12 mouse cellular contexts compared by ENCODE assay signal in genomic region chr7:46716897-46717296, GRCm38 (mm10). TPM values are rescaled to one million over a fixed set of nuclear protein-coding genes. Genes with fewer than 3 reads are reported as not detected.
DNase-seq lines count a peak whose midpoint lies in the region; ATAC-seq lines count a peak whose summit lies in the region.
"Had no signal": no experiment of that assay in that cellular context is flagged by ENCODE, and none has a peak within 500 bp of the region (broad histone marks: within the 10 kb centered on the region; RNA-seq: fewer than 3 reads in every experiment).

No protein-coding gene starts in this region.

- no peak overlapping the region for H3K4me2 ChIP-seq in hindbrain, embryonic 16.5 days (ENCODE audit: low read length)
- H3K4me2 ChIP-seq: embryonic facial prominence, embryonic 12.5 days; heart, embryonic 13.5 days had no signal

- H3K4me3 ChIP-seq in hindbrain, embryonic 16.5 days (ENCODE audit: low read length) = no peak overlapping the region
- H3K4me3 ChIP-seq: embryonic facial prominence, embryonic 12.5 days; heart, embryonic 13.5 days had no signal

- no peak overlapping the region for H3K9ac ChIP-seq in hindbrain, embryonic 16.5 days (ENCODE audit: low read depth, low read length)
- H3K9ac ChIP-seq: embryonic facial prominence, embryonic 12.5 days; heart, embryonic 13.5 days had no signal

- WGBS in hindbrain, embryonic 16.5 days = 55% methylated on average over 5 of the region's 5 CpGs

- H3K9me3 ChIP-seq in hindbrain, embryonic 16.5 days (ENCODE audit: control insufficient read depth, low read length) = no peaks in the 10 kb centered on the region
- H3K9me3 ChIP-seq: embryonic facial prominence, embryonic 12.5 days; heart, embryonic 13.5 days had no signal

- no peaks in the 10 kb centered on the region for H3K36me3 ChIP-seq in hindbrain, embryonic 16.5 days (ENCODE audit: control insufficient read depth, insufficient read depth, low read length)
- H3K36me3 ChIP-seq: embryonic facial prominence, embryonic 12.5 days; heart, embryonic 13.5 days had no signal

- peak; percentile 24 to 45 for DNase-seq in kidney, adult 8-10 months
- DNase-seq in kidney, adult 11 months = no peak
- peak; percentile 41 to 63 for DNase-seq in adrenal gland, postnatal 36 days
- DNase-seq in fibroblast of lung, adult 2 months (ENCODE audit: low read depth) = peak; percentile 46
- DNase-seq in lung, postnatal 4 days = peak; percentile 62 to 67
- no peak for DNase-seq in ovary, postnatal 36 days (ENCODE audit: low spot score)

- no peak overlapping the region for H3K27ac ChIP-seq in hindbrain, embryonic 16.5 days (ENCODE audit: low read depth, low read length)
- H3K27ac ChIP-seq: embryonic facial prominence, embryonic 12.5 days; heart, embryonic 13.5 days; macrophage; stomach, postnatal 0 days had no signal

- H3K27me3 ChIP-seq in hindbrain, embryonic 16.5 days (replicated peaks; ENCODE audit: control insufficient read depth, insufficient read depth, low read length) = no peaks in the 10 kb centered on the region
- H3K27me3 ChIP-seq: embryonic facial prominence, embryonic 12.5 days had no signal

- ATAC-seq in hindbrain, embryonic 16.5 days = no peak

- H3K4me1 ChIP-seq in hindbrain, embryonic 16.5 days (ENCODE audit: control insufficient read depth, insufficient read depth, low read depth, low read length) = no peaks in the 10 kb centered on the region
- H3K4me1 ChIP-seq: embryonic facial prominence, embryonic 12.5 days; heart, embryonic 13.5 days had no signal

RNA-seq across cellular contexts. Expression of gene Saa3, which starts 1.4 kb away (rescaled TPM):
- total RNA-seq in adrenal gland, postnatal 36 days (2021) = 1 to 10 TPM; 2.1 to 2.9 TPM
- polyA plus RNA-seq in hindbrain, embryonic 16.5 days (2015; fragmentation: Nextera tagmentation; extraction: Ambion mirVana) = 0.19 and 0.20 TPM in 2 replicates
- polyA plus RNA-seq: heart, embryonic 13.5 days had no signal

RNA-seq across cellular contexts. Expression of gene Saal1, which starts 6.4 kb away (rescaled TPM):
- 1 to 10 TPM; 8.6 to 9.0 TPM for total RNA-seq in adrenal gland, postnatal 36 days (2021)
- polyA plus RNA-seq in hindbrain, embryonic 16.5 days (2015; fragmentation: Nextera tagmentation; extraction: Ambion mirVana) = 14.1 and 16.2 TPM in 2 replicates

RNA-seq across cellular contexts. Expression of gene Saa4, which starts 15.5 kb away (rescaled TPM):
- under 1 TPM in 1 of 2 experiments, not detected in 1; 0.56 TPM for total RNA-seq in adrenal gland, postnatal 36 days (2021)
- polyA plus RNA-seq in hindbrain, embryonic 16.5 days (2015; fragmentation: Nextera tagmentation; extraction: Ambion mirVana) = not detected in 2 replicates
- total RNA-seq: layer of hippocampus, postnatal 10 days had no signal
- polyA plus RNA-seq: embryonic facial prominence, embryonic 12.5 days; heart, embryonic 13.5 days; macrophage; stomach, postnatal 0 days had no signal

RNA-seq across cellular contexts. Expression of gene Saa1, which starts 25.9 kb away (rescaled TPM):
- total RNA-seq in adrenal gland, postnatal 36 days (2021) = under 1 TPM in 1 of 2 experiments, not detected in 1; 0.96 TPM
- 0.27 and 0.56 TPM in 2 replicates for polyA plus RNA-seq in hindbrain, embryonic 16.5 days (2015; fragmentation: Nextera tagmentation; extraction: Ambion mirVana)
- total RNA-seq: layer of hippocampus, postnatal 10 days had no signal
- polyA plus RNA-seq: heart, embryonic 13.5 days; macrophage had no signal

RNA-seq across cellular contexts. Expression of gene Saa2, which starts 34.7 kb away (rescaled TPM):
- total RNA-seq in adrenal gland, postnatal 36 days (2021) = under 1 TPM in 1 of 2 experiments, not detected in 1; 0.79 TPM
- polyA plus RNA-seq in hindbrain, embryonic 16.5 days (2015; fragmentation: Nextera tagmentation; extraction: Ambion mirVana) = 0.57 and 0.58 TPM in 2 replicates
- total RNA-seq: layer of hippocampus, postnatal 10 days had no signal
- polyA plus RNA-seq: embryonic facial prominence, embryonic 12.5 days; heart, embryonic 13.5 days; macrophage had no signal

Comparison
In these comparisons a context has a peak if more than half of its experiments do, and no peak if none do; other contexts are left out.
1. DNase-seq: peak in kidney, adult 8-10 months (2 of 2), adrenal gland, postnatal 36 days (2 of 2), fibroblast of lung, adult 2 months (single experiment) and lung, postnatal 4 days (2 of 2); none in kidney, adult 11 months (single experiment) and ovary, postnatal 36 days (single experiment).